Mouse (Mus musculus): Measurements from ENCODE around the gene Snx22. TPM values are rescaled to one million over a fixed set of nuclear protein-coding genes. Genes with fewer than 3 reads are reported as not detected.
A peak's percentile ranks its signal among the peaks of the same experiment; 100 is the strongest.

Snx22 gene
- 5.2 and 6.2 TPM in 2 replicates for polyA plus RNA-seq (2015; fragmentation: Nextera tagmentation; extraction: Ambion mirVana)

DNA sequence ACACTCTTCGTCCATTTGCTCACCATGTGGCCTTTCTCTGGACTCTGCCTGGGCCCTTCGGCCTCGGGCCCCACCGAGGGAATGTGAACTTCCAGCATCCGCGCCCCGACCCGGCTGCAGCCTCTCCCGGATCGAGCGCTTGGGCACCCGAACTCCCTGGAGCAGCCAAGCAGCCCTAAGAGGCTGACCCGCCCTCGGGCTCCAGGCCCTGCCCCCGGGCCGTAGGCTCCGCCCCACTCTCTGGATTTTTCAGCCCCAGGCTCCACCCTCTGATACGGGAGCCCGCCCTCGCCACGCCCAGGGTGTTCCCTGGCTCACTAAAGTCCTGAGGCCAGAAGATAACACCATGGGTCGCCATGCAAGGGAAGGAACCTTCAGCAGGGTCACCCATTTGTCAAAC is at the start of gene Snx22:
Snx22 (minus strand) TSS at position 137 of the 400 bp plus-strand sequence.
- H3K4me3 ChIP-seq, result peak within 1 kb of the TSS; percentile 55
- H3K36me3 ChIP-seq, result peaks cover 23% of the 10 kb centered on the region
- H3K27me3 ChIP-seq, result 0 out of 2 replicates have a peak, but pooled peaks cover 13% of the 10 kb centered on the region
- 0 out of 2 replicates have a peak, but pooled peaks cover 3% of the 10 kb centered on the region for H3K9me3 ChIP-seq
- peak; percentile 78 for ATAC-seq (replicated peaks)
- WGBS, result under 1% methylated on average over 22 of the region's 22 CpGs
- peak within 1 kb of the TSS; percentile 60 for H3K9ac ChIP-seq (replicated peaks)
- peaks cover 14% of the 10 kb centered on the region for H3K4me1 ChIP-seq
- no peak within 1 kb of the TSS for H3K27ac ChIP-seq (replicated peaks)
- H3K4me2 ChIP-seq (replicated peaks), result peak within 1 kb of the TSS; percentile 95

DNA sequence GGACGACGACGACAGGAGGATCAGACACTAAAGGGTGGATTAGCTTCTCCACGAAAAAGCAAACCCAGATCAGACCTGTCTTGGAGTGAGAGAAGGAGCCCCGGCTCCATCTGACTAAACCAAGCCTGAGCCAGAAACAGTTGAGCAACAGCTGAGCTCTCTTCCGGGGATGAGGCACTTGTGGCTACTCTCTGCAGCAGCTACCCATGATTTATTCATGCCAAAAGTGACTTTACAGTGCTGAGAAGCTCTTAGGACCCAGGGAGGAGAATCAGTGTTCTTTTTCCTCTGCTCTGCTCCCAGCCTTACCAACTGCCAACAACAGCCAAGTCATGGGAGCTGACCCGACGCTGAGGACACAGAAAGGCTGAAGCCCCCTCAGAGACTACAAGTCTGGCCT is 47.4 kb upstream of the Snx22 start:
- no peaks in the 10 kb centered on the region for H3K9me3 ChIP-seq
- no peaks in the 10 kb centered on the region for H3K27me3 ChIP-seq
- H3K4me2 ChIP-seq (replicated peaks), result no peak overlapping the region
- ATAC-seq (replicated peaks), result no peak
- 63% methylated on average over 8 of the region's 8 CpGs for WGBS
- no peak overlapping the region for H3K27ac ChIP-seq (replicated peaks)
- H3K4me1 ChIP-seq, result peaks cover 20% of the 10 kb centered on the region
- no peak overlapping the region for H3K9ac ChIP-seq (replicated peaks)
- no peak overlapping the region for H3K4me3 ChIP-seq
- H3K36me3 ChIP-seq, result peaks cover 6% of the 10 kb centered on the region; the same call in 1 of the 2 replicates

DNA sequence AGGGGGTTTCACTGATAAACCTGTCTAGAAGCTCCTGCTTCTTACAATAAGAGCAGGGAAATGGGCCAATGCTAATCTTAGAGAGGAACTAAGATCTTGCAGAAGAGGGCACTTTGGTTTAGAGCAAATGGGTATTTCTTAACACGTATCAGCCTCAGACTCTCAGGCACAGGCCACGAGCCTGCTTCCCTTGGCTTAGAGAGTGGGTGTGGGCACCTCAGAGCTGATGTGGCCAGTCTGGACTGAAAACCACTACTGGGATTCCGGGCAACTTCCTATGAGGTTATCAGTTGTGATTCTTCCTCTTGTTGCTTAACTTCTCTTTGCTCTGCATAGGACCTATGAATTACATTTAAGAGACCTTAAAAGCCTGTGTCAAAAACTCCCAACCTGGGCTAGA is 44.8 kb upstream of the Snx22 start:
- ATAC-seq (replicated peaks), result no peak
- H3K4me3 ChIP-seq, result no peak overlapping the region
- H3K4me1 ChIP-seq, result peaks cover 4% of the 10 kb centered on the region; the same call in 1 of the 2 replicates
- H3K4me2 ChIP-seq (replicated peaks), result no peak overlapping the region
- H3K36me3 ChIP-seq, result peaks cover 6% of the 10 kb centered on the region; the same call in 1 of the 2 replicates
- no peaks in the 10 kb centered on the region for H3K9me3 ChIP-seq
- no peak overlapping the region for H3K9ac ChIP-seq (replicated peaks)
- 90% methylated on average over 3 of the region's 3 CpGs for WGBS
- H3K27ac ChIP-seq (replicated peaks), result no peak overlapping the region
- H3K27me3 ChIP-seq, result no peaks in the 10 kb centered on the region

DNA sequence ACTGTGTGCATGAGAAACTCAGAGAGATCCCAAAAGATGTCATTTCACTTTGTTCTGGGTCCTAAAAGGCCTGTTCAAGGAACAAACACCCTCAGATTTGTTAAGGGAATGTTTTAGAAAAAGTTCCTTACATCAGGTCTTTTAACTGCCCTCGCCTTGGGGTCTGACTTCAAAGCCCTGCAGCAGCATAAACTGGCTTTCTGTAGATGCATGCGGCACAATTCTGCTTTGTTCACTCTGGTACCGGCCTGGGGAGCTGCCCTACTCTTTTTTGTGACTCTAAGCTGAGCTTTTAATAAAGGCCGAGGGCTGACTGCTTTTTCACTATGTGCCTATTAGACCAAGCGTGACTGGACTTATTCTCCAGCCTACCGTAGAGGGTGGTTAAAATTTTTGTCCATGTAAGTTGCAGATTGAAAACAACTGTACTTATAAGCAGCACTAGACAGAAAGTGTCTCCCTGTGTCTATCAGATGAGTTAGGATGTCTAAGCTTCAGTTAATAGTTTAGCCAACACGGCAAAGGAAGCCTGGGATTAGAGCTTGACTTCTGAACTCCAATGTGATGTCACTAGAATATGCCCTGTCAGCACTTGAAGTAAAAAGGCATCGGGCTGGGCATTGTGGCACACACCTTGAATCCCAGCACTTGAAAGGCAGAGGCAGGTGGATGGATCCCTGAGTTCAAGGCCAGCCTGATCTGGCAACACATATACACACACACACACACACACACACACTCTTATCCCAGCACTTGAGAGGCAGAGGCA is 41.3 kb upstream of the Snx22 start:
- H3K4me2 ChIP-seq (replicated peaks), result no peak overlapping the region
- WGBS, result 11% methylated on average over 8 of the region's 8 CpGs
- H3K36me3 ChIP-seq, result peaks cover 35% of the 10 kb centered on the region

DNA sequence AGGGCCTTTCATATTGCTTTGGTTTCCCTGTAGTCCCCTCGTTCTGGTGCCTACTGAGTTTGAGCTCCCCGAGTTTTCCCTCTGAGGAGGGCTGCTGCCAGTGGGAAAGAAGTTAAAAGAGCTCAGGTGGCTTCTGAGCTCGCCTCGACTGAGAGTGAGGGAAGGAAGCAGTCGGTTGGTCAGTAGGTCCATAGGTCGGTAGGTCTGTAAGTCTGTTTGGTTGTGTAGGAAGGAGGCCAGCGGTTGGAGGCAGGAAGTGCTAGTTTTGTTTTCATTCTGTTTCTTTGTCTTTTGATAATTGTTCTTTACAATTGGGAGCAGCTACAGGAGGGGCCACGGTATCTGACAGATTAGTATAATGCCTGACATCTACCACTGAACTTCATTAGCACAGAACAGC is 40.6 kb upstream of the Snx22 start:
- Histone ChIP-seq H3K4me2 (replicated peaks) (no peak overlapping the region), H3K9ac (replicated peaks) (no peak overlapping the region)
- no peak for ATAC-seq (replicated peaks)

More for the DNA sequence above, 41.3 kb upstream of the Snx22 start:
- H3K27ac ChIP-seq (replicated peaks), result peak overlapping the region; percentile 6; the same call in 1 of the 2 replicates
- no peak overlapping the region for H3K4me3 ChIP-seq
- H3K9ac ChIP-seq (replicated peaks), result no peak overlapping the region
- no peaks in the 10 kb centered on the region for H3K27me3 ChIP-seq
- ATAC-seq (replicated peaks), result no peak
- no peaks in the 10 kb centered on the region for H3K9me3 ChIP-seq
- H3K4me1 ChIP-seq, result peaks cover 4% of the 10 kb centered on the region; the same call in 1 of the 2 replicates

DNA sequence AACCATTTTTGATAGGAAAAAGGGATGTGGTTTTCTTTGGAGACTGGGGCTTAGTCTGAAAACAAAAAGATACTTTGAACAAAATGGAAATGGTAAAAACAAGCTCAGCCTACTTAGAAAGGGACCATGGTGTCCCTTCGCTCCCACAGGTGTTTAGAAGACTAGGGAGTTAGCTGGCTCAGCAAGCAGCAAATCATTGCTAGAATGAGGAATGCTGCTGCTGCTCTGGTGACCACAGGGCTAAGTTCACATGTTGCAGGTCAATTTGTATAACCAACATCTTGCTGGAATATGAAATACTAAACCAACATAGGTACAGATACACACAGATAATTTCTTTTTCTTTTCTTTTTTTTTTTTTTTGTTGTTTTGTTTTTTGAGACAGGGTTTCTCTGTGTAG is 40.1 kb upstream of the Snx22 start:
- WGBS, result 97% methylated on average over 1 of the region's 1 CpGs
- no peak overlapping the region for H3K4me2 ChIP-seq (replicated peaks)

More for the DNA sequence above, 40.6 kb upstream of the Snx22 start:
- Histone ChIP-seq H3K9me3 (no peaks in the 10 kb centered on the region), H3K36me3 (peaks cover 42% of the 10 kb centered on the region), H3K27me3 (no peaks in the 10 kb centered on the region), H3K27ac (replicated peaks) (peak overlapping the region; percentile 6; the same call in 1 of the 2 replicates), H3K4me1 (peaks cover 4% of the 10 kb centered on the region; the same call in 1 of the 2 replicates), H3K4me3 (no peak overlapping the region)
- WGBS, result 20% methylated on average over 8 of the region's 8 CpGs

DNA sequence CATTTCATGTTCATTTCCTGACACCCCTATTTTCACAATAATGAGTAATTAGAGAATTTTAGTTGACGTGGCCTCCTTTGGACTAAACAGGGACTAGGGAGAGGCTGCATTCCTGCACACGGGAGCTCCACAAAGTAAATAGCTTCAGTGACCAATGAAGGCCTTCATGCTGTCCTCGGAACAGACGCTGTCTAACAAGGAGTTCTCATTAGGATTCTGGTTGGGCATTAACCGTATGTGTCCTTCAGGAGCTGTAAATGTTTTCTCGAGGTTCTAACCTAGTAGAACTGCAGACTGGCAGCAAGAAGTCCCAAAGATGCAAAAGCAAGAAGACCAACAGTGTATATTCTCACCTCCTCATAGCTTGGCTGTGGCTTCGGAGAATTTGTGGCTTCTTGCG is 35.6 kb upstream of the Snx22 start:
- 85% methylated on average over 8 of the region's 8 CpGs for WGBS
- peaks cover 83% of the 10 kb centered on the region for H3K36me3 ChIP-seq

More for the DNA sequence above, 40.1 kb upstream of the Snx22 start:
- Histone ChIP-seq H3K9me3 (no peaks in the 10 kb centered on the region), H3K4me3 (no peak overlapping the region), H3K9ac (replicated peaks) (no peak overlapping the region), H3K4me1 (peaks cover 4% of the 10 kb centered on the region; the same call in 1 of the 2 replicates), H3K27me3 (no peaks in the 10 kb centered on the region), H3K27ac (replicated peaks) (no peak overlapping the region), H3K36me3 (peaks cover 46% of the 10 kb centered on the region)
- no peak for ATAC-seq (replicated peaks)

DNA sequence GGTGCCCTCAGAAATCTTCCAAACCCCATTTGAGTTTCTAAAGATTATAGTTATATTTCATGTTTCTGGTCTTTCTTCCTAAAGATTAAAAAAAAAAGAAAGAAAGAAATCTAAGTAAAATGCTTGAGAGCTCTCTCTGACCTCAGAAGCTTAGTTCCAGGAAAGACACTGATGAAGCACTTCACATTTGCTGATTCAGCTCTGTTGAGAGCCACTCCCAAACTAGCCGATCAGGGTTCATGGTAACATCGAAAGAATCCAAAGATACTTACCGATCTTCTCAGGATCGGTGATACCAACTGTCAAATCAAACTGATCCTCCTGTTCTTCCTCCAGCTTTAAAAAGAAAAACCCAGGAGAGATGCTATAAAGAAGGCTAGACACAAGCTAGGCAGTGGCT is 35.1 kb upstream of the Snx22 start:
- Histone ChIP-seq H3K4me3 (no peak overlapping the region), H3K4me1 (no peaks in the 10 kb centered on the region), H3K36me3 (peaks cover 87% of the 10 kb centered on the region), H3K9ac (replicated peaks) (no peak overlapping the region), H3K9me3 (no peaks in the 10 kb centered on the region), H3K4me2 (replicated peaks) (no peak overlapping the region), H3K27ac (replicated peaks) (no peak overlapping the region), H3K27me3 (no peaks in the 10 kb centered on the region)
- 95% methylated on average over 4 of the region's 4 CpGs for WGBS
- ATAC-seq (replicated peaks), result no peak

More for the DNA sequence above, 35.6 kb upstream of the Snx22 start:
- no peaks in the 10 kb centered on the region for H3K9me3 ChIP-seq
- H3K4me2 ChIP-seq (replicated peaks), result no peak overlapping the region
- ATAC-seq (replicated peaks), result no peak
- no peaks in the 10 kb centered on the region for H3K4me1 ChIP-seq
- H3K27me3 ChIP-seq, result no peaks in the 10 kb centered on the region
- no peak overlapping the region for H3K4me3 ChIP-seq
- H3K27ac ChIP-seq (replicated peaks), result no peak overlapping the region
- H3K9ac ChIP-seq (replicated peaks), result no peak overlapping the region

DNA sequence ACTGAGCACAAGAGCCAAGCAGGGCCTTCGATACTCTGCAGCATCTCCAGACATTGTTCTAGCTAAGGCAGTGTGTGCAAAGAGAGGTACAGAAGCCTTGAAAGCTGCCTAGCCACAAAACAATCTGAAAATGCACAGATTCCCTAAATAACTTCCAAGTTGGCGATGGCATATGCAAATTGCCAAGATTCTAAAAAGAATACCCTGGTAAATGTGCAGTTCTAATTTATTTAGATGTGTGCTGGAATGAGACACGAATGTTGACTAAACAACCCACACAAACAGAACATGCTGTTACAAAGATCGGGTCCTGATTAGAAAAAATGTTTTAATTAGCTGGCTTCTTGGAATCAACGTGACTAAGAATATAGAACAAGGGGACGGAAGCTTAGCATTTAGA is 33.1 kb upstream of the Snx22 start:
- no peak overlapping the region for H3K4me2 ChIP-seq (replicated peaks)
- H3K27me3 ChIP-seq, result no peaks in the 10 kb centered on the region
- WGBS, result 84% methylated on average over 6 of the region's 6 CpGs
- H3K4me1 ChIP-seq, result no peaks in the 10 kb centered on the region
- no peak overlapping the region for H3K9ac ChIP-seq (replicated peaks)
- no peak overlapping the region for H3K4me3 ChIP-seq
- H3K27ac ChIP-seq (replicated peaks), result no peak overlapping the region
- peaks cover 89% of the 10 kb centered on the region for H3K36me3 ChIP-seq
- no peak for ATAC-seq (replicated peaks)
- no peaks in the 10 kb centered on the region for H3K9me3 ChIP-seq

DNA sequence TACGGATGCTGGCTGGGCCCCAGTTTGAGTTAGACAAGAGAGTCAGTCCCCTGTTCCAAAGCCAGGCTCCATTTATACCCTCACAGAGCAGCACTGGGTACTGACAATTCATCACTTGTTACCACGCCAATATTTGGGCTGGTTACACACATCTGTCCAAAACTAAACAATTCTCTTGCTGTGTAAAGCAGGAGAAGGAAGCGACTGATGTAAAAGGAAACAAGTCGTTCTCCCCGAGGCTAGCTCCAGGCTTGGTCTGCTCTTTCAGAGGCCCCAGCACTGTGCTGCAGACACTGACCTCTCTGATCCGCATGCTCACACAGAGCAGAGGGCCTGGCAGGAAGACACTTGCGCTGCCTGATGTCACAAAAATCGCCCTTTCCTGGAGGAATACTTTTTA is 32.1 kb upstream of the Snx22 start:
- Histone ChIP-seq H3K9ac (replicated peaks) (no peak overlapping the region), H3K4me1 (no peaks in the 10 kb centered on the region), H3K27me3 (no peaks in the 10 kb centered on the region), H3K4me3 (no peak overlapping the region), H3K9me3 (no peaks in the 10 kb centered on the region), H3K27ac (replicated peaks) (no peak overlapping the region), H3K36me3 (peaks cover 92% of the 10 kb centered on the region), H3K4me2 (replicated peaks) (no peak overlapping the region)
- 83% methylated on average over 8 of the region's 8 CpGs for WGBS
- ATAC-seq (replicated peaks), result no peak

DNA sequence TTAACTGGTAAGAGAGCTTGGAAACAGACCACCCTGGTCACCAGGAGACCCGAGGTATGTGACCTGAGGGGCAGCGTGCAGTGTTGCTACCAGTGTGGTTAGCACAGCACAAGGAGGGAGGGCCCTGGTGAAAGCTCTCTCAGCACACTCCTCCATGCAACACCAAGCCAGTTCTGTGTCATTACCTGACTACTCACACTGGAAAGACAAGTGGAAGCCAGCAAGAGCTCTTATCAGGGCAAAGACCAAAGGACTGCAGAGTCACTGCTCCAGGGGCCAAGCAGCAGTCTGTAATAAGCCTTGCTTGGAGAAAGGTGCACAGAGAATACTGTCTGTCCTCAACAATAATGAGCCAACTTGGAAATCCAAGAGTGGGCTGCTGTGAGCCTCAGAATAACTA is 23.1 kb upstream of the Snx22 start:
- ATAC-seq (replicated peaks), result no peak
- H3K9ac ChIP-seq (replicated peaks), result no peak overlapping the region
- H3K27me3 ChIP-seq, result no peaks in the 10 kb centered on the region
- WGBS, result 90% methylated on average over 2 of the region's 2 CpGs
- H3K36me3 ChIP-seq, result peaks cover 93% of the 10 kb centered on the region
- H3K9me3 ChIP-seq, result no peaks in the 10 kb centered on the region
- no peak overlapping the region for H3K27ac ChIP-seq (replicated peaks)
- H3K4me3 ChIP-seq, result no peak overlapping the region
- no peak overlapping the region for H3K4me2 ChIP-seq (replicated peaks)
- no peaks in the 10 kb centered on the region for H3K4me1 ChIP-seq

DNA sequence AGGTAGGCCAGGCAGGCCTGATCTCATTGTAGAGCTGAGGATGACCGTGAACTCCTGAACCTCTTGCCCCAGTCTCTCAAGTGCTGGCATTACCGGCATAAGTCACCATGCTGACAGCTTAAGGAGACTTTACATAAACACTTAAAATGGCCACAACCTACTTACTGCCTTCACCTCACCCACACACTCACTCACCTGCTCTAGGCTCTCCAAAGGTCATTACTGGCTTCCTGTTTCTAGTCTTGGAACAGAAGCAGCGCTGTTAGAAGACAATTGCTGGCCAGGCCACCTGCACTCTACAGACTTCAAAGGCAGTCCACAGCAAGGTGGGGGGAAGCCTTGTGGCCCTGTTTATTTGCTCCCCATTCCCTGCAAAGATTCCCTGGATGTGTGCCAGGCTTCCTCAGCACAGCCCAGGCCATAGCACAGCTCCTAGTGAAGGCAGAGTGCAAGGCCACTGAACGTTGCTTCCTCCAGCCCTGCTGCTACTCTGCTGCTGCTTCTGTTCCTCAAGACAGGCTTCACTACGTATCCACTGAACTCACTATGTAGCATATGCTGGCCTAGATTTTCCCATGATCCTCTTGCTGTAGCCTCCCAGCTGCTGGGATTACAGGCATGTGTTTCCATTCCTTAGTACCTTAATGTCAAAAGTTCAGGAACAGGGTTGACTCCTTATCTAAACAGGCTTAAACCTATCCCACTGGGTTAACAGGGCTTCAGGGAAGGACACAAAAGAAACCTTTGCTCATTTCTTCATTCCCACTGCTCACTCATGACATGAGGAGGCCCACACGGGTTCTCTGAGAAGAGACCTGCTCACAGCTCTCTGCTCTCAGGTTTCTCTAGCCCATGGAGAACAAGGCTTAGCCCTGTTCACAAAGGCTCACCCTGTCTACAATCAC is 22.1 kb upstream of the Snx22 start:
- H3K4me3 ChIP-seq, result no peak overlapping the region
- WGBS, result 78% methylated on average over 6 of the region's 6 CpGs

More for the DNA sequence above, 22.1 kb upstream of the Snx22 start:
- ATAC-seq (replicated peaks), result no peak
- no peaks in the 10 kb centered on the region for H3K4me1 ChIP-seq
- H3K36me3 ChIP-seq, result peaks cover 92% of the 10 kb centered on the region
- no peak overlapping the region for H3K9ac ChIP-seq (replicated peaks)
- no peaks in the 10 kb centered on the region for H3K9me3 ChIP-seq
- H3K4me2 ChIP-seq (replicated peaks), result no peak overlapping the region
- H3K27ac ChIP-seq (replicated peaks), result no peak overlapping the region
- no peaks in the 10 kb centered on the region for H3K27me3 ChIP-seq
